ENCODE assay signal across 8 mouse cellular contexts in the genomic region with DNA sequence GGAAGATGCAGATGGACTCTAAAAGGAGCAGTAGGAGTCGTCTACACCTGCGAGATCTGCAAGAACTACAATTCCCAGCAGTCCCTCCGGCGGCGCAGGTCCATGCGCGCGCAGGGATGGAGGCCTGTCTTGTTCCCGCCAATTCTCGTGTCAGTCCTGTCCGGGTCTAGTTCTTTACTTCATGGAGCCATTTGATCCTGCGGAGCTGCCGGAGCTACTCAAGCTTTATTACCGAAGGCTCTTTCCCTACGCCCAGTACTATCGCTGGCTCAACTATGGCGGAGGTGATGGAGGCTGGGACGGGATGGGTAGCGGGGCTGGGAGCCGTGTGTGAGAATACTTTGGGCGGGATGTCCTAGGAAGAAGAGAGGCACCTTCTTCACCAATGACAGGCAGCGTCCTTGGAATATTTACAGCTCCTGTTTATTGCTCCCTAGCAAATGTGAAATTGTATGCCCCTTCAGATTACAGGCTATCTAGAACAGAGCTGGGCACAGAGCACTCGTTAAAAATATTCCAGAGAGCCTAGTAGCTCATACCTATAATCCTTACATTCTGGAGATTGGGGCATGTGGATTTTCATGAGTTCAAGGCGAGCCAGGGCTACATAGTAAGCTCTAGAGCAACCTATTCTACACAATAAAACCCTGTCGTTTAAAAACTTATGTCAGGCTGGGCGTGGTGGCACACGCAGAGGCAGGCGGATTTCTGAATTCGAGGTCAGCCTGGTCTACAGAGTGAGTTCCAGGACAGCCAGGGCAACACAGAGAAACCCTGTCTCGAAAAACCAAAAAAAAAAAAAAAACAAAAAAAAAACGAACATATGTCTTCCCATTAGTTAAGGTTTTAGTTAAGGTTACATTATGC. TPM values are rescaled to one million over a fixed set of nuclear protein-coding genes. Genes with fewer than 3 reads are reported as not detected.
DNase-seq lines count a peak whose midpoint lies in the region; ATAC-seq and TF ChIP-seq lines count a peak whose summit lies in the region.

A gene (plus strand): TSS at position 101 of the 867 bp plus-strand sequence.

- H3K4me2 ChIP-seq in hindbrain, embryonic 15.5 days, result peak within 1 kb of the TSS; percentile 60

- H3K27ac ChIP-seq in hindbrain, embryonic 15.5 days (replicated peaks), result peak within 1 kb of the TSS; percentile 54
- no peak within 1 kb of the TSS for H3K27ac ChIP-seq in left cerebral cortex, adult 2 months

- ATAC-seq in hindbrain, embryonic 15.5 days (ENCODE audit: low FRiP score, low read depth), result peak; percentile 94
- ATAC-seq in megakaryocyte, adult 5-6 weeks (ENCODE audit: poor library complexity, severe bottlenecking), result peak; percentile 98

- H3K4me1 ChIP-seq in hindbrain, embryonic 15.5 days (replicated peaks), result peaks cover 7% of the 10 kb centered on the region; the same call in 1 of the 2 replicates

- H3K4me3 ChIP-seq in hindbrain, embryonic 15.5 days, result peak within 1 kb of the TSS; percentile 67
- H3K4me3 ChIP-seq in left cerebral cortex, adult 2 months, result peak within 1 kb of the TSS; percentile 80

- intact Hi-C loops in left cerebral cortex, adult 2 months (cut with DNase I), result loop anchor here (5.0 to 10.0 kb wide), 2 partner anchors 172 to 490 kb away; a partner anchor contains a TSS

- H3K36me3 ChIP-seq in hindbrain, embryonic 15.5 days, result peaks cover 4% of the 10 kb centered on the region; the same call in 1 of the 2 replicates

- H3K27me3 ChIP-seq in hindbrain, embryonic 15.5 days, result no peaks in the 10 kb centered on the region

- H3K9ac ChIP-seq in hindbrain, embryonic 15.5 days, result peak within 1 kb of the TSS; percentile 52

- peak; percentile 79 for DNase-seq in WW6 (ENCODE audit: low read depth, low spot score)
- DNase-seq in cerebellum, postnatal 25 days, result peak; percentile 86 to 91
- peak; percentile 77 to 82 for DNase-seq in frontal cortex, postnatal 36 days (ENCODE audit: low spot score in 2 of 2)
- DNase-seq in left cerebral cortex, adult 2 months (ENCODE audit: extremely low spot score in 1 of 2, low spot score in 2 of 2), result peak; percentile 77 to 78
- peak; percentile 83 for DNase-seq in right cerebral cortex, adult 18-20 months
- peak; percentile 49 for DNase-seq in urinary bladder, adult 2 months (ENCODE audit: low spot score)

- no peak; the same call in 1 of the 2 replicates for TF ChIP-seq CTCF in left cerebral cortex, adult 2 months (IDR thresholded peaks at IDR 0.05)

- WGBS in hindbrain, embryonic 15.5 days, result 4% methylated on average over 31 of the region's 31 CpGs

- H3K9me3 ChIP-seq in hindbrain, embryonic 15.5 days, result no peaks in the 10 kb centered on the region

RNA-seq across cellular contexts. Expression of the gene that starts here (rescaled TPM):
- 35.2 and 40.3 TPM in 2 replicates for polyA plus RNA-seq in hindbrain, embryonic 15.5 days (2015; fragmentation: Nextera tagmentation; extraction: Ambion mirVana)
- total RNA-seq in left cerebral cortex, adult 2 months (2021), result 1 to 10 TPM; 7.9 to 8.1 TPM
- 70.7 and 76.4 TPM in 2 replicates for total RNA-seq in megakaryocyte, adult 5-6 weeks (2015)
- 66.4 and 66.8 TPM in 2 replicates for total RNA-seq in megakaryocyte, adult 5-6 weeks (2017)
- polyA plus RNA-seq in urinary bladder, adult 2 months (2012; rRNA removed), result 6.5 and 9.6 TPM in 2 replicates

Comparison
In these comparisons a context has a peak if more than half of its experiments do, and no peak if none do; other contexts are left out.
1. RNA of the gene that starts here (total RNA-seq): 66.4 to 76.4 TPM in megakaryocyte, adult 5-6 weeks; 7.9 to 8.1 TPM in left cerebral cortex, adult 2 months; every median in the first group is over 4 times any median in the second.
2. Peak in every context shown above with its lines, with median percentiles within 50 percentile points of each other: DNase-seq.